Mouse (Mus musculus) myocyte (in vitro differentiated cells): Measurements from ENCODE around the gene Rbm38.

Experiments used
- E2F4 ChIP-seq: IDR thresholded peaks from one replicate; pipeline ENCODE4 v1.6.1; 2011; ENCODE audit warnings: mild to moderate bottlenecking, control low read depth, moderate library complexity; ENCODE audit not compliant: insufficient read depth
- MYOD1 ChIP-seq, 3 experiments: IDR thresholded peaks; one replicate each; pipeline ENCODE4 v1.6.1; 2011; ENCODE audit warnings: control low read depth in 2 of 3, low read depth in 2 of 3, mild to moderate bottlenecking in 2 of 3, moderate library complexity in 1 of 3; ENCODE audit not compliant: insufficient read length in 2 of 3, control insufficient read depth in 1 of 3
- MYOG ChIP-seq, 3 experiments: IDR thresholded peaks; one replicate each; pipeline ENCODE4 v1.6.1; 2011; ENCODE audit warnings: control low read depth in 2 of 3, low read depth in 2 of 3, mild to moderate bottlenecking in 2 of 3; ENCODE audit not compliant: insufficient read length in 2 of 3, control insufficient read depth in 1 of 3, insufficient read depth in 1 of 3
- POLR2A ChIP-seq: IDR thresholded peaks from one replicate; pipeline ENCODE4 v1.6.1; 2011; ENCODE audit warnings: low read depth, mild to moderate bottlenecking, control low read depth, moderate library complexity; ENCODE audit not compliant: insufficient read length
- POLR2AphosphoS2 ChIP-seq: IDR thresholded peaks from one replicate; pipeline ENCODE4 v1.6.1; 2011; ENCODE audit warnings: low read depth, control low read depth; ENCODE audit not compliant: insufficient read length
- REST ChIP-seq: IDR thresholded peaks from one replicate; pipeline ENCODE4 v1.6.1; 2011; ENCODE audit warnings: mild to moderate bottlenecking, control low read depth, moderate library complexity; ENCODE audit not compliant: insufficient read depth, insufficient read length
- TCF12 ChIP-seq: IDR thresholded peaks from one replicate; pipeline ENCODE4 v1.6.1; 2011; ENCODE audit warnings: mild to moderate bottlenecking, control low read depth; ENCODE audit not compliant: poor library complexity, insufficient read depth, severe bottlenecking
- USF1 ChIP-seq: IDR thresholded peaks from one replicate; pipeline ENCODE4 v1.6.1; 2011; ENCODE audit warnings: low read depth, mild to moderate bottlenecking, control low read depth, moderate library complexity

DNA sequence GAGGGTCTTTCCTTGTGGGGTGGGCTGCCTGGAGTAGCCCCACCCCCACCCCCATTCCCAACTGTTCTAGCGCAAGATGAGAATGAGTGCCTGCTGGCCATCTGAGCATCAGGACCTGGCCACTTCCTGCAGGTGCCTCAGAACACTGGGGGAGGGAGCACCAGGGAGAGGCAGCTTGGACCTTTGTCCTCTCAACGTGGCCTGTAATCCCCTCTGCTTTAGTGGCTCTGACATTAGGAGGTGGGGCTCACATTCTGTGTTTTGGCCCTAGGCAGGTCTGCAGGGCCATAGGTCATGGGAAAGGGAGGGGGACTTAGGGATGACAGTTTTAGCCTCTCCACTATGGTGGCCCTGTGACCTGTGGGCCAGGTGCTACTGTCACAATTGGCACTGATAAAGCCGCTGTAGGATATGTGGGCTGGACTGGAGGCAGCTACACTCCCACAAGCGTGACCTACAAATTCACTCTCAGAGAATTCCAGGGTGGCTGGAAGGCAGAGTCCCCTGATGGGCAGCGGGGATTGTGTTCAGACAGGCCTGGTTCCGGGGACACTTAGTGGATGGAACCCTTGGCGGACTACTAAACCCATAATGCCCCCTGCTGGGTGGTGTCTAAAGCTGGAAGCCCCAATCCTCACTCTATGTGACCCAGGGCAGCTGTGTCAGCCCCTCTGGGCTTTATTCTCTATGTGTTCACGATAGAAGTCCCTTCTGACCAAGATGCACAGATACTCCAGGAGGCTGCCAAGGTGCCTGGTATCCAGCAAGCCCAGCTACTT is 30.5 kb downstream of the Rbm38 start:
- TF ChIP-seq POLR2AphosphoS2 = no peak
- TF ChIP-seq POLR2A = no peak
- TF ChIP-seq USF1 = no peak
- no peak for TF ChIP-seq REST
- TF ChIP-seq E2F4 = no peak
- no peak for TF ChIP-seq MYOG (IDR thresholded peaks at IDR 0.05; ENCODE audit: control insufficient read depth in 1 of 3, insufficient read depth in 1 of 3, insufficient read length in 2 of 3, low read depth in 2 of 3)
- TF ChIP-seq MYOD1 (IDR thresholded peaks at IDR 0.05; ENCODE audit: control insufficient read depth in 1 of 3, insufficient read length in 2 of 3, low read depth in 2 of 3) = no peak
- TF ChIP-seq TCF12 = no peak
